Mouse (Mus musculus) limb, embryonic 15.5 days (tissue): ENCODE measurements at regions not wholly inside any gene's neighbourhood (a gene's known extent, or its start where the extent isn't known, plus 50 kb on each side); places are given as distances from the start of the nearest gene placed in this dataset.
A peak's percentile ranks its signal among the peaks of the same experiment; 100 is the strongest.

Source experiments
- ATAC-seq: fragments of 200-750 bp; cut with Nextera tagmentation; 2 replicates; pipeline ENCODE4 v1.8.0; 2017; ENCODE audit warnings: low read depth, moderate TSS enrichment; ENCODE audit not compliant: insufficient number of reproducible peaks, low FRiP score, low TSS enrichment
- H3K27ac ChIP-seq: fragments of 300-500 bp; sonication (generic); 2 replicates; pipeline ENCODE4 v1.5.1; 2015; ENCODE audit warnings: moderate library complexity, mild to moderate bottlenecking, inconsistent platforms
- H3K27me3 ChIP-seq: fragments of 300-500 bp; sonication (generic); 2 replicates; pipeline ENCODE4 v1.6.1; 2015; ENCODE audit warnings: inconsistent platforms
- H3K36me3 ChIP-seq: fragments of 300-500 bp; sonication (generic); 2 replicates; pipeline ENCODE4 v1.6.1; 2015; ENCODE audit warnings: inconsistent platforms
- H3K4me1 ChIP-seq: fragments of 300-500 bp; sonication (generic); 2 replicates; pipeline ENCODE4 v1.6.1; 2015; ENCODE audit warnings: inconsistent platforms
- H3K4me2 ChIP-seq: fragments of 300-500 bp; sonication (generic); 2 replicates; pipeline ENCODE4 v1.6.1; 2015; ENCODE audit warnings: mild to moderate bottlenecking, inconsistent platforms
- H3K4me3 ChIP-seq: fragments of 300-500 bp; sonication (generic); 2 replicates; pipeline ENCODE4 v1.5.1; 2015; ENCODE audit warnings: mild to moderate bottlenecking, inconsistent platforms
- H3K9ac ChIP-seq: fragments of 300-500 bp; sonication (generic); 2 replicates; pipeline ENCODE4 v1.6.1; 2015; ENCODE audit warnings: inconsistent platforms
- H3K9me3 ChIP-seq: fragments of 300-500 bp; sonication (generic); 2 replicates; pipeline ENCODE4 v1.6.1; 2016; ENCODE audit warnings: inconsistent platforms
- WGBS: fragments of 180-500 bp; shearing (Covaris S2); methylation state at CpG from one replicate; pipeline ENCODE4 v1.1.7; 2015; 5-methylcytosine and 5-hydroxymethylcytosine counted together

DNA sequence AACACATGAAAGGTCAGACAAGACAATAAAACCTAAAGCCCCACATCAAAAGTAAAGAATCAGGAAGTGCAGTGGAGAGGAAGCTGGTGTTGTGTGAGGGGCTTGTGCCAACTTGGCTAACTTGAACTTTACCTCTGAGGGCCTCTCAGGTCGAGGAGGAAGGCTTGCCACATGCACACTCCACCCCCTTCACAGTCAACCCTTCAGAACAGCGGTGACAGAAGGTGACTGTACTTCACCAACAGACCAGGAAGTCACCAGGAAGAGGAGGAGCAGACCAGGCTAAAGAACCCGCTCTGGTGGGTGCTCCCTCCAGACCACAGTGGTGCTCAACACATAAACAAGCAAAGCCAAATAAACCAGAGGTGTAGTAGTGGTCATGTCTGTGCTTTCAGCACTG is 341.0 kb downstream of the Zfp706 start:
- no peak overlapping the region for H3K4me2 ChIP-seq
- no peak overlapping the region for H3K9ac ChIP-seq
- H3K4me3 ChIP-seq = no peak overlapping the region
- no peaks in the 10 kb centered on the region for H3K9me3 ChIP-seq
- no peak overlapping the region for H3K27ac ChIP-seq
- no peaks in the 10 kb centered on the region for H3K36me3 ChIP-seq
- H3K4me1 ChIP-seq = peaks cover 9% of the 10 kb centered on the region
- WGBS = 52% methylated on average over 3 of the region's 3 CpGs
- H3K27me3 ChIP-seq = no peaks in the 10 kb centered on the region
- no peak for ATAC-seq

DNA sequence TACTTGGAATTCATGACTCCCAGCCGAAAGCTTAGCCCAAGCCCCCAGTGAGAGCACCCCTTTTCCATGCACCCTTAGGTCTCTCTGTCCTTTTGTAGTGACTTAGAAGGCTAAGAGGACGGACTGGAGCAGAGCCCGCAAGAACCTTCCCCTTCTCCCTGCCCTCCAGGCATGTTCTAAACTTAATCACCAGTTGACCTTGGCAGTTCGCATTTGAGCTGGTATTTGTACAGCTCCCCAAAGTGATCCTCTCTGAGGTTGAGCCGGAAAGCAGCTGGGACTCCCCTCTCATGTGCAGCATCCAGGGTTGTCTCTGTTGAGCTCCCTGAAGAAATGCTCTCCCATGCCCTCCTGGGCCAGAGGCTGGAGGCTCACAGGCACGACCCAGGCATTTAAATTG is 343.2 kb downstream of the Zfp706 start:
- Histone ChIP-seq H3K9me3 (no peaks in the 10 kb centered on the region), H3K27me3 (no peaks in the 10 kb centered on the region), H3K4me2 (no peak overlapping the region), H3K36me3 (no peaks in the 10 kb centered on the region), H3K27ac (no peak overlapping the region), H3K4me1 (peaks cover 12% of the 10 kb centered on the region), H3K4me3 (no peak overlapping the region), H3K9ac (no peak overlapping the region)
- no peak for ATAC-seq
- WGBS = 63% methylated on average over 6 of the region's 6 CpGs

DNA sequence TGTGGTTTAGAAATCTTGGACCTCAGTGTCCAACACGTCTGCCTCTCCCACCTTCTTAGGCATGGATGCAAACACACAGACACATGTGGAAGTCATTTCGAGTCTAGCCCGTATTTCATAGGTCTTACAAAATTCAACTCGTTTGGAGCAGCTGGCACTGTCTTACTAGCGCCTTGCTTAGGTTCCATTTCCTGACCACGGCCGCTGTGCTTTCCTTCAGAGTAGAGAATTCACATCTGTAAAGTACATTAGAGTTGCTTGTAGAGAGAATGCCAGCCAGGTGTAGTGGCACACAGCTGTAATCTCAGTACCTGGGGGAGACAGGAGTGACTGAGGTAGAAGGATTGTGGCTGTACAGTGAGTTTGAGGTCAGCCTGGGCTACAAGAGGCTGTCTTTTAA is 346.6 kb downstream of the Zfp706 start:
- Histone ChIP-seq H3K27me3 (no peaks in the 10 kb centered on the region), H3K4me3 (no peak overlapping the region), H3K9ac (no peak overlapping the region), H3K36me3 (no peaks in the 10 kb centered on the region), H3K4me1 (peaks cover 21% of the 10 kb centered on the region), H3K4me2 (no peak overlapping the region), H3K27ac (peak overlapping the region; percentile 51), H3K9me3 (no peaks in the 10 kb centered on the region)
- peak; percentile 84 for ATAC-seq
- WGBS = 26% methylated on average over 7 of the region's 7 CpGs
